Mouse (Mus musculus) heart, postnatal 0 days (tissue): Measurements from ENCODE around the gene Akt1. TPM values are rescaled to one million over a fixed set of nuclear protein-coding genes. Genes with fewer than 3 reads are reported as not detected.

Experiments
- ATAC-seq: fragments of 200-750 bp; cut with Nextera tagmentation; 2 replicates; pipeline ENCODE4 v1.8.0; 2017; ENCODE audit warnings: low read depth, moderate number of reproducible peaks, moderate library complexity; ENCODE audit not compliant: insufficient read depth
- DNase-seq: peaks from one replicate; pipeline ENCODE4 v3.0.0-alpha.2; 2016; ENCODE audit warnings: low spot score
- H3K27ac ChIP-seq: fragments of 300-500 bp; sonication (generic); 2 replicates; pipeline ENCODE4 v1.5.1; 2014; ENCODE audit warnings: low read depth, mild to moderate bottlenecking
- H3K27me3 ChIP-seq: fragments of 300-500 bp; sonication (generic); 2 replicates; pipeline ENCODE4 v1.6.1; 2014; ENCODE audit warnings: low read length, mixed read lengths; ENCODE audit not compliant: control insufficient read depth, insufficient read depth
- H3K36me3 ChIP-seq: fragments of 300-500 bp; sonication (generic); replicated peaks from 2 replicates; pipeline ENCODE4 v1.6.1; 2014; ENCODE audit warnings: low read length, mixed read lengths; ENCODE audit not compliant: control insufficient read depth, insufficient read depth
- H3K4me1 ChIP-seq: fragments of 300-500 bp; sonication (generic); 2 replicates; pipeline ENCODE4 v1.6.1; 2014; ENCODE audit warnings: antibody characterized with exemption; ENCODE audit not compliant: control insufficient read depth, insufficient read depth
- H3K4me2 ChIP-seq: fragments of 300-500 bp; sonication (generic); 2 replicates; pipeline ENCODE4 v1.6.1; 2014; ENCODE audit warnings: low read depth, mild to moderate bottlenecking, low read length, moderate library complexity
- H3K4me3 ChIP-seq: fragments of 300-500 bp; sonication (generic); 2 replicates; pipeline ENCODE4 v1.5.1; 2014; ENCODE audit warnings: low read depth, low read length
- H3K9ac ChIP-seq: fragments of 300-500 bp; sonication (generic); replicated peaks from 2 replicates; pipeline ENCODE4 v1.6.1; 2014; ENCODE audit warnings: low read depth, low read length, mixed read lengths
- H3K9me3 ChIP-seq: fragments of 300-500 bp; sonication (generic); replicated peaks from 2 replicates; pipeline ENCODE4 v1.6.1; 2016; ENCODE audit warnings: low read length; ENCODE audit not compliant: control insufficient read depth
- CTCF ChIP-seq: IDR thresholded peaks from 2 replicates; pipeline ENCODE4 v1.5.1; 2016; ENCODE audit warnings: antibody characterized with exemption, control low read depth, low read depth
- EP300 ChIP-seq: IDR thresholded peaks from 2 replicates; pipeline ENCODE4 v1.6.1; 2016; ENCODE audit warnings: antibody characterized with exemption, low read depth
- WGBS: fragments of 180-500 bp; shearing (Covaris S2); extraction: QIAGEN DNeasy Blood & Tissue Kit; methylation state at CpG from one replicate; pipeline ENCODE4 v1.1.7; 2014; 5-methylcytosine and 5-hydroxymethylcytosine counted together
- polyA plus RNA-seq: library from polyadenylated mRNA; unstranded; fragments of >200 nt; fragmentation: Nextera tagmentation; extraction: Ambion mirVana; gene quantifications from 2 replicates; pipeline ENCODE4 v1.2.1, GENCODE M21; 2015
- total RNA-seq: library from RNA; depleted of rRNA; stranded (reverse); fragments of >200 nt; gene quantifications from 2 replicates; pipeline ENCODE4 v1.2.3, GENCODE M21; 2014; ENCODE audit warnings: low replicate concordance

Gene Akt1
- total and polyA plus RNA-seq, 2 experiments from 2014 or later, result 70.9 to 206 TPM

DNA sequence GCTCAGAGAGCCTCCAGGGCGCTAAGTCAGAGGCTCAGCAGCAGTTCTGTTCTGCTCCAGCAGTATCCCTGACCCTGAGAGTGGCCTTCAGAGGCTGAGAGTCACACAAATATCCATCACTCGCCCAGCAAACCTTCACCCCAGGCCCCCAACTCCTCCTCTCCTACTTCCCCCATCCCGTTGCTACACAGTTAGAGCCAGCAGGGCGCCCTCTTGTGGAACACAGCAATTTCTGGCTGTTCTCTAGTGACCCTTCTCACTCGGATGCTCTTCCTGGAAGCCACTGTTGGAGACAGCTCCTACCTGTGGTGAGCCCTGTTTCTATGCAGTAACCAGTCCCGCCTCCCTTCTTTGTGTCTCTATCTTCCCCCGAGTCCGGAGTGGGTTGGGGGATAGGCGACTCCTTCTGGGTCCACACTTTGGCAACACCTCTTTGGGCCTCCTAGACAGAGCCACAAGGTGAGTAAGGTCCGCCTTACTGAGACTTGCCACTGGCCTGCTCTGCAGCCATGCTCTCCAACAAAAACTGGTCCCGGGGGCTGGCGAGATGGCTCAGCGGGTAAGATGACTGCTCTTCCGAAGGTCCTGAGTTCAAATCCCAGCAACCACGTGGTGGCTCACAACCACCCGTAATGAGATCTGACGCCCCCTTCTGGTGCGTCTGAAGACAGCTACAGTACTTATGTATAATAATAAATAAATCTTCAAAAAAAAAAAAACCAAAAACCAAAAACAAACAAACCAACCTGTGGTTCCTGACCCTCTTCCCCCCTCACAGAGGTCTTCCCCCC is 756 bp upstream of the Akt1 start:
- Histone ChIP-seq H3K27ac (peak overlapping the region; percentile 94), H3K4me3 (0 out of 2 replicates have a peak overlapping the region, but pooled peaks have one; percentile 74), H3K36me3 (peaks cover 12% of the 10 kb centered on the region), H3K9me3 (no peaks in the 10 kb centered on the region), H3K4me2 (peak overlapping the region; percentile 80), H3K4me1 (peaks cover 39% of the 10 kb centered on the region), H3K27me3 (peaks cover 7% of the 10 kb centered on the region; the same call in 1 of the 2 replicates), H3K9ac (0 out of 2 replicates have a peak overlapping the region, but pooled peaks have one; percentile 7)
- WGBS, result 14% methylated on average over 18 of the region's 18 CpGs
- peak; percentile 21; the same call in 1 of the 2 replicates for ATAC-seq
- TF ChIP-seq EP300, result no peak
- peak; percentile 89 for TF ChIP-seq CTCF
- DNase-seq, result peak; percentile 89

DNA sequence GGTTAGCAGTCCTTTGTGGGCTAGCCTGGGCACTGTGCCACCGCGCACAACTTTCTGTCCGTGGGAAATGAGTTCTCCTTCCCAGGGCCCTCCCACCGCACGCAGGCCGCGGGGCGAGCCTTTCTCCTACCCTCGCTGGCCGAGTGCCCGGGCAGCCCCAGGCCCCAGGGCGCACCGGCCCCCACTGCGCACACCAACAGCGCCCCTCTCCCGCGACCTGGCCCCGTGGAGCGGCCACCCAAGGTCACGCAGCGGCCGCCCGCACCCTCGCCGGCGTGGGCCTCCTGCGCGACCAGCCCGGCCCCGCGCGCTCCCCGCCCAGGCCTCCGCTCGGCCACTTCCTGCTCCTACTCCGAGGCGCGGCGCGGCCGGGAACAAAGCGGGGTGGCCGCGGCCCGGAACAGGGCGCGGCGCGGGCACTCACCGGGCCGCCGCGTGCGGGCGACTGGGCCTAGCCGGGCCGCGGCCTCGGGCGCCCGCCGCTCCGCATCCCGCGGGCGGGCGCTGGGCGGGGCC is 1.1 kb downstream of the Akt1 start:
- H3K4me1 ChIP-seq, result peaks cover 46% of the 10 kb centered on the region
- WGBS, result under 1% methylated on average over 54 of the region's 68 CpGs
- ATAC-seq (peak; percentile 6; the same call in 1 of the 2 replicates), DNase-seq (peak; percentile 27)
- TF ChIP-seq CTCF (no peak), EP300 (no peak)
- peak overlapping the region; percentile 94 for H3K27ac ChIP-seq
- peaks cover 24% of the 10 kb centered on the region for H3K36me3 ChIP-seq
- peak overlapping the region; percentile 80 for H3K4me2 ChIP-seq
- H3K4me3 ChIP-seq, result peak overlapping the region; percentile 74
- H3K27me3 ChIP-seq, result no peaks in the 10 kb centered on the region
- peak overlapping the region; percentile 95 for H3K9ac ChIP-seq
- no peaks in the 10 kb centered on the region for H3K9me3 ChIP-seq

DNA sequence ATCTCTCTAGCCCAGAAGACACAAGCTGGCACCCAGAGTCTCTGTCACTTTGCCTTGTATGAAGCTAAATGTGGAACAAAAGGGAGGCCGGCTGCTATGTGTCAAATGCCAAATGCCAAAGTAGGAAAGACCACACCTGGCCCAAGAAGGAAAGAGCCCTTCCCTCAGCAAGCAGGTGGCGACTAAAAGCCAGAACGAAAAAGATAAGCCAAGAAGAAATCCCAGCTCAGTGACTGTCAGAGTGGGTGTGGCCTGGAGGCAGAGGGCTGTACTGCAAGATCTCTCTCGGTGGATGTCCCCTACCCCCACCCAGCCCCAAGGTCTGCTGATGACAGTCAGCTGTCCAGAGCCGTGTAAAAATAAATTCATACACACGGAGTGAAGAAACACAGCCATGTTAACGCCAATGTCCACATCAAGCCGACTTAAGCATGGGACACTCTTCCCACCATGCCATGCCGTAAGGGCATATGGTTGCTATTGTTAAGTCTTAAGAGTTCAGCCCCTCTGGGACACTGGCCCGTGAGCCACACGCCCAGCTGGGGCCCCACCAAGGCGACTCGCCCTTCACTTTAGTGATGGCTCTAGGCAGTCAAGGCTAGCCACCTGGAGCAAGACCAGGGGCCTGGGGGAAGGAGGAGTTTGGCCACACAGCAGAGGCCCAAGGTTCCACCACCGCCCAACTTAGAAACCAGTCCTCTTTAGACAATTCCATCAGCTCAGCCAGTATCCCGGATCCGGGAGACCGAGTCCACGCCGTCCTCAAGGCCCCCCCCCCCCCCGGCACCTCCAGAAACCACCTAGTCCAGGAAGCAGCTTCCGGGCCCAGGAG is 1.7 kb downstream of the Akt1 start:
- Histone ChIP-seq H3K4me2 (peak overlapping the region; percentile 80), H3K4me3 (peak overlapping the region; percentile 74), H3K9me3 (no peaks in the 10 kb centered on the region), H3K9ac (peak overlapping the region; percentile 95), H3K27me3 (no peaks in the 10 kb centered on the region), H3K4me1 (peaks cover 52% of the 10 kb centered on the region), H3K36me3 (peaks cover 31% of the 10 kb centered on the region), H3K27ac (peak overlapping the region; percentile 94)
- ATAC-seq (peak; percentile 57), DNase-seq (peak; percentile 76)
- TF ChIP-seq CTCF (no peak), EP300 (no peak)
- WGBS, result 3% methylated on average over 19 of the region's 21 CpGs

DNA sequence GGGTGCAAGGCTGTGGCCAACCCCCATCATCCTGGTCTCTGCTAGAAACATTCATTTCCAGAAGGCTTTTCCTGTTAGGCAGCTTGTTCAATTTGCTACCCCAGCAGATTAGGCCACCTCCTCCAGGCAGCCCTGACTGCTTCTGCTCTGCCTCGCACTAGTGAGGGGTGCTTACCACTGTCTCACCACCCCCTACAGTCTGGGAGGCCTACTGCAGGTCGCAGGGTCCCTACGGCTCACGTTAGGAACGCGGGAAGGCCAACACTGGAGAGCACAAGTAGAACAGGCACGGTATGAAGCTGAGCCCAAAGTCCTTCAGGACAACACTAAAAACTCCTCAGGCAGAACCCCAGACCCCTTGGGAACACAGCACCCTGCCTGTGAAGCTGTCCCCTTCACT is 2.8 kb downstream of the Akt1 start:
- H3K36me3 ChIP-seq, result peaks cover 34% of the 10 kb centered on the region
- peak overlapping the region; percentile 80 for H3K4me2 ChIP-seq
- peaks cover 57% of the 10 kb centered on the region for H3K4me1 ChIP-seq
- peak; percentile 13; the same call in 1 of the 2 replicates for TF ChIP-seq CTCF
- no peak for TF ChIP-seq EP300
- ATAC-seq, result no peak
- H3K9ac ChIP-seq, result peak overlapping the region; percentile 95; the same call in 1 of the 2 replicates
- no peaks in the 10 kb centered on the region for H3K9me3 ChIP-seq
- peak overlapping the region; percentile 74 for H3K4me3 ChIP-seq
- DNase-seq, result peak; percentile 35
- no peaks in the 10 kb centered on the region for H3K27me3 ChIP-seq
- 60% methylated on average over 7 of the region's 7 CpGs for WGBS
- H3K27ac ChIP-seq, result peak overlapping the region; percentile 94

DNA sequence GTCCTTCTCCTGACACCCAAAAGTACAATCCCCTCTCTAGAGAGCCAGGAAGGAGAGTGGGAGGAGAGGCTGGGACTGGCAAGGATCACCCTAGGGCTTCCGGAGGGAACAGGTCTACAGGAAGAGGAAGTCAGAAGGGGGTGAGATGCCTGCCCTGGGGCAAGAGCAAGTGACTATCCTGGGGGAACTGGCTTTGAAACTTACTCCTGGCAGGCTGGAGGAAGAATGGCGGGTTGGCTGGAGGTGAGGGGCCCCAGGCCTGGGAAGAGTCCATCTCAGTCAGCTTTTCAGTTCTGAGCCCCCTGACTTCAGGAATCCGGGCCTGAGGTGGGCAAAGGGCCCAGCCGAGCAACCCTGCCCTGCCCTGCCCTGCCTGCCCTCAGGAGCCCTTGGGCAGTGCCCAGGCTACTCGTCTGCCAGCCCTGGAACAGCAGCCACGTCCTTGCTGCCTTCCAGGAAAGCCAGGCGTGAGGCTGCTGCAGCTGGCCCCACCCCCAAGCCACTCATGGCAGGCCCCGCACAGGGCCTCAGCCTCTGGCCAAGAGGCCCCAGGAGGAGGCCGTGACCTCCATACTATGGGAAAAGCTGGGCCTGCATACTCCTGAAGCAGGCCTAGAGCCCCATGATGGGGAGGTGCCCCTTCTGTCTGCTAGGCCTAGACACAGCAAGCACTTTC is 3.8 kb downstream of the Akt1 start:
- TF ChIP-seq EP300, result no peak
- no peak for TF ChIP-seq CTCF
- Histone ChIP-seq H3K27ac (peak overlapping the region; percentile 94), H3K27me3 (no peaks in the 10 kb centered on the region), H3K4me1 (peaks cover 66% of the 10 kb centered on the region), H3K9ac (peak overlapping the region; percentile 41), H3K4me3 (peak overlapping the region; percentile 74; the same call in 1 of the 2 replicates), H3K4me2 (peak overlapping the region; percentile 80), H3K9me3 (no peaks in the 10 kb centered on the region), H3K36me3 (peaks cover 34% of the 10 kb centered on the region)
- DNase-seq (peak; percentile 69), ATAC-seq (peak; percentile 32)
- WGBS, result 21% methylated on average over 9 of the region's 9 CpGs
